7 mouse cellular contexts compared by ENCODE assay signal in the genomic region with DNA sequence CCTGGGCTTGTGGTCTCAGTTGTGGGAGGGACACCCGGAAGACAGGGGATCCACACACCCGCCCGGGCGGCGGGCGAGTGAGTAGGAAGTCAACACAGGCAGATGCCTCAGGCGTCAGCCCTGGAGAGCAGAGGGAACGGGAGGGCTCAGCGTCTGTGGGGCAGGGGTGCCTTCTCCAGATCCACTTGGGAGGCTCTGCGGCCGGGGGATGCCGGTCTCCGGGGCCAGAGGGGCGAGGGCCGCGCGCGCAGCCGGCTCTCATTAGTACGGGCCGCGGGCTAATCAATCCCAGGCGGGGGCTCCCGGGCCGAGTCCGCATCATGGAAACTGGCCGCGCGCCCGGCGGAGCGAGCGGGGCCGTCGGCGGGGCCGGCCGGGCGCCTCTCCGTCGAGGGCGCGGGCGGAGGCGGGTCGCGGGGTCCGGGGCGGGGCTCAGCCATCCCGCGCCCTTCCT. TPM values are rescaled to one million over a fixed set of nuclear protein-coding genes. Genes with fewer than 3 reads are reported as not detected.
A peak's percentile ranks its signal among the peaks of the same experiment; 100 is the strongest.
DNase-seq lines count a peak whose midpoint lies in the region; ATAC-seq lines count a peak whose summit lies in the region.

No protein-coding gene starts in this region.

- peaks cover 32% of the 10 kb centered on the region for H3K27me3 ChIP-seq in heart, embryonic 13.5 days (replicated peaks)
- peaks cover 87% of the 10 kb centered on the region for H3K27me3 ChIP-seq in midbrain, embryonic 11.5 days (ENCODE audit: control insufficient read depth, insufficient read depth, low read length)

- peaks cover 29% of the 10 kb centered on the region for H3K36me3 ChIP-seq in heart, embryonic 13.5 days
- H3K36me3 ChIP-seq in midbrain, embryonic 11.5 days (ENCODE audit: control insufficient read depth, insufficient read depth, low read length) = peaks cover 13% of the 10 kb centered on the region; the same call in 1 of the 2 replicates

- H3K4me3 ChIP-seq in heart, embryonic 13.5 days = peak overlapping the region; percentile 82
- peak overlapping the region; percentile 45 for H3K4me3 ChIP-seq in midbrain, embryonic 11.5 days (ENCODE audit: low read depth, low read length)

- H3K9me3 ChIP-seq in heart, embryonic 13.5 days = no peaks in the 10 kb centered on the region
- no peaks in the 10 kb centered on the region for H3K9me3 ChIP-seq in midbrain, embryonic 11.5 days (ENCODE audit: control insufficient read depth, low read length)

- H3K9ac ChIP-seq in heart, embryonic 13.5 days = peak overlapping the region; percentile 89
- H3K9ac ChIP-seq in midbrain, embryonic 11.5 days (ENCODE audit: low read length) = peak overlapping the region; percentile 27; the same call in 1 of the 2 replicates

- DNase-seq in ZHBTc4 (ENCODE audit: low read depth, low spot score) = peak; percentile 74
- DNase-seq in embryo, embryonic 11 days = peak; percentile 77
- peak; percentile 71 to 85 for DNase-seq in kidney, postnatal 25 days
- no peak for DNase-seq in midbrain, embryonic 11.5 days (ENCODE audit: low spot score, missing footprints)
- no peak for DNase-seq in thymus, postnatal 25 days
- DNase-seq in frontal cortex, postnatal 36 days (ENCODE audit: low spot score in 2 of 2) = no peak

- peak; percentile 10; the same call in 1 of the 2 replicates for ATAC-seq in heart, embryonic 13.5 days (ENCODE audit: extremely low read depth, insufficient number of reproducible peaks, low FRiP score, low TSS enrichment)
- no peak for ATAC-seq in midbrain, embryonic 11.5 days (ENCODE audit: low FRiP score)

- H3K4me1 ChIP-seq in heart, embryonic 13.5 days = peaks cover 94% of the 10 kb centered on the region
- H3K4me1 ChIP-seq in midbrain, embryonic 11.5 days (ENCODE audit: control insufficient read depth, insufficient read depth, low read length) = peaks cover 40% of the 10 kb centered on the region

- WGBS in heart, embryonic 13.5 days = under 1% methylated on average over 49 of the region's 51 CpGs
- WGBS in midbrain, embryonic 11.5 days = 1% methylated on average over 36 of the region's 51 CpGs

- H3K4me2 ChIP-seq in heart, embryonic 13.5 days = peak overlapping the region; percentile 87
- peak overlapping the region; percentile 61 for H3K4me2 ChIP-seq in midbrain, embryonic 11.5 days

- peak overlapping the region; percentile 91 for H3K27ac ChIP-seq in heart, embryonic 13.5 days (replicated peaks)
- H3K27ac ChIP-seq in midbrain, embryonic 11.5 days (ENCODE audit: low read depth, low read length) = no peak overlapping the region

RNA-seq across cellular contexts. Expression of gene Tmem200b, which starts 1.4 kb away (rescaled TPM):
- polyA plus RNA-seq in heart, embryonic 13.5 days (2015; fragmentation: Nextera tagmentation; extraction: Ambion mirVana) = 1.5 and 1.9 TPM in 2 replicates
- polyA plus RNA-seq in midbrain, embryonic 11.5 days (2014; fragmentation: Nextera tagmentation; extraction: Ambion mirVana) = 0.79 and 0.84 TPM in 2 replicates

RNA-seq across cellular contexts. Expression of gene Srsf4, which starts 46.8 kb away (rescaled TPM):
- polyA plus RNA-seq in heart, embryonic 13.5 days (2015; fragmentation: Nextera tagmentation; extraction: Ambion mirVana) = 68.5 and 72.0 TPM in 2 replicates
- polyA plus RNA-seq in midbrain, embryonic 11.5 days (2014; fragmentation: Nextera tagmentation; extraction: Ambion mirVana) = 144 and 157 TPM in 2 replicates

Comparison
In these comparisons a context has a peak if more than half of its experiments do, and no peak if none do; other contexts are left out.
1. DNase-seq: peak in ZHBTc4 (single experiment), embryo, embryonic 11 days (single experiment) and kidney, postnatal 25 days (2 of 2); none in midbrain, embryonic 11.5 days (single experiment), thymus, postnatal 25 days (single experiment) and frontal cortex, postnatal 36 days (0 of 2).